Mouse (Mus musculus) spleen, adult 2 months (tissue): ENCODE results near the gene Ddost.

Experiments used
- CTCF ChIP-seq: fragments of 200-500 bp; IDR thresholded peaks from 2 replicates; pipeline ENCODE4 v1.5.1; 2011; ENCODE audit warnings: mild to moderate bottlenecking, inconsistent platforms; ENCODE audit not compliant: insufficient read depth, insufficient read length, insufficient replicate concordance; ENCODE audit errors: extremely low read depth
- POLR2A ChIP-seq: fragments of 200-500 bp; IDR thresholded peaks from 2 replicates; pipeline ENCODE4 v1.6.1; 2011; ENCODE audit warnings: low read depth, low read length, inconsistent platforms

DNA sequence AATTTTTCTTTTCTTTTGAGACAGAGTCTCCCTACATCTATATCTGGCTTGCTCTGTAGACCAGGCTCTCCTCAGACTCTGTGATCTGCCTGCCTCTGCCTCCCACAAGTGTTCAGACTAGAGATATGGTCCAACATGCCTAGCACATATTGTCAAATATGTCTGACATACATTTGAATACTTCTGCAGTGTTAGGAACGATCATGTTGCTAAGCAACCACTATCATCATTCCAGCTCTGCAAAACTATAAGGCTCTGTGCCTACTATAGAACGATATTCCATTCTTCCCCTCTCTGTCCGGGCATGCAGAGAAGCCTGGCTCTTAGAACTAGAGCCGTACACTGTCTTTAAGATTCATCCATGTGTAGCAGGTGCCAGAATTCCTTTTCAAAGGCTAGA is 18.2 kb downstream of the Ddost start:
- TF ChIP-seq CTCF (no peak), POLR2A (no peak)
